Mouse (Mus musculus): ENCODE data around the gene Bpifb2. TPM values are rescaled to one million over a fixed set of nuclear protein-coding genes. Genes with fewer than 3 reads are reported as not detected.
A peak's percentile ranks its signal among the peaks of the same experiment; 100 is the strongest.

The Bpifb2 gene
- total and polyA plus RNA-seq, 3 experiments = not detected

- no peak for TF ChIP-seq CTCF (IDR thresholded peaks at IDR 0.05; ENCODE audit: low read depth, low read length)
- no peak for TF ChIP-seq POLR2AphosphoS5 (IDR thresholded peaks at IDR 0.05; ENCODE audit: insufficient replicate concordance, low read depth, low read length)
- no peak for TF ChIP-seq GATA1 (IDR thresholded peaks at IDR 0.05; ENCODE audit: borderline replicate concordance, low read length)
- TF ChIP-seq GATA2 (IDR thresholded peaks at IDR 0.05; ENCODE audit: borderline replicate concordance, low read depth, low read length) = no peak
- no peak for TF ChIP-seq TAL1 (conservative IDR thresholded peaks at IDR 0.05; ENCODE audit: low read depth, low read length)
- ATAC-seq (ENCODE audit: extremely low read depth, insufficient number of reproducible peaks, low FRiP score, poor library complexity, severe bottlenecking) (no peak), DNase-seq (ENCODE audit: low spot score) (no peak)
- H3K27me3 ChIP-seq (ENCODE audit: insufficient read depth, low read length) = peaks cover 22% of the 10 kb centered on the region
- no peak overlapping the region for H3K4me3 ChIP-seq (ENCODE audit: low read depth, low read length)
- H3K9me3 ChIP-seq (replicated peaks) = no peaks in the 10 kb centered on the region
- no peaks in the 10 kb centered on the region for H3K36me3 ChIP-seq (replicated peaks)
- H3K4me1 ChIP-seq (ENCODE audit: insufficient read depth, low read depth, low read length) = peaks cover 21% of the 10 kb centered on the region
Observed at GRCm38 (mm10) chr2:153935348-153935747, 60.5 kb downstream of the Bpifb2 start.

DNA sequence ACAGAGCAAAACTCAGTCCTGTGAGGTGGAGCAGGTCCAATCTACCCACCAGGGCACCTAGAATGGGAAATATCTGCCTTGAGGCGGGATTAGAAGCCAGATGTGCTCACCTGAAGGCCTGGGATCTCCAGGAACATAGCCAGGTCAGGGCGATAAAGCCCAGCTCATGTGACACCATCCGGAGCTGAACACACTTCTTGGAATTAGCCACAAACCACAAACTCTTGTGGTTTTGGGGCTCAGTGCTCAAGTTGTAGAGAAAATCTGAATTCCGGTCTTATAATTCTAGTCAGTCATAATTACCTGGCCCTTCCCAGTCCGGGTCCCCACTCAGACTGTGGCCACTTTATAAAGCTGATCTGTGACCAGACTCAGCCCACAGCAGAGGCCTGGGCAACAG, 63.0 kb downstream of the Bpifb2 start, which contains the start of gene Bpifb4:
TSS of gene Bpifb4 (plus strand) at position 370 of the 400 bp plus-strand sequence.
- Histone ChIP-seq H3K4me1 (ENCODE audit: insufficient read depth, low read depth, low read length) (peaks cover 21% of the 10 kb centered on the region), H3K27me3 (ENCODE audit: insufficient read depth, low read length) (peaks cover 17% of the 10 kb centered on the region)
- ATAC-seq (ENCODE audit: extremely low read depth, insufficient number of reproducible peaks, low FRiP score, poor library complexity, severe bottlenecking) = peak; percentile 28; the same call in 1 of the 2 replicates

DNA sequence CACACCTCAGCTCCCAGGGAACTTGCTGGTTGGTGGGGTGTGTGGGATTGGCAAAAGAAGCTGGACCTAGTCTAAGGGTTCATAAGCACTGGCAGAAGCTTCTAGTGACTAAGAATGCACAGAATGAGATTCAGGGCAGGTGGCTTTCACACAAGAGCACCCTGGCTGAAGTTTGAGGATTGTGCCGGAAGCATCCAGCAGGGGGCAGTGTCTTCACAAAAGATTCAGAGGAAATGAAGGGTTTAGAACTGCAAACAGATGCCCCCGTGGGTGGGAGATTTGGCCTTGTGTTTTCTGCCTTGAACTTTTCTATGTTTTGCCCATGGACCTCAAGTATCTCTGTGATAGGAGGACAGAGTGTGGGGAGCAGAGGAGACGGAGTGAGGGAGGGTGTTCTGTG, 68.7 kb downstream of the Bpifb2 start:
- no peak overlapping the region for H3K4me3 ChIP-seq (ENCODE audit: low read depth, low read length)
- TF ChIP-seq POLR2AphosphoS5 (IDR thresholded peaks at IDR 0.05; ENCODE audit: insufficient replicate concordance, low read depth, low read length) (no peak), GATA2 (IDR thresholded peaks at IDR 0.05; ENCODE audit: borderline replicate concordance, low read depth, low read length) (no peak), TAL1 (conservative IDR thresholded peaks at IDR 0.05; ENCODE audit: low read depth, low read length) (no peak), CTCF (IDR thresholded peaks at IDR 0.05; ENCODE audit: low read depth, low read length) (peak; percentile 62; the same call in 1 of the 2 replicates)
- H3K36me3 ChIP-seq (replicated peaks) = no peaks in the 10 kb centered on the region
- H3K27me3 ChIP-seq (ENCODE audit: insufficient read depth, low read length) = peaks cover 12% of the 10 kb centered on the region; the same call in 1 of the 2 replicates
- ATAC-seq (ENCODE audit: extremely low read depth, insufficient number of reproducible peaks, low FRiP score, poor library complexity, severe bottlenecking) (no peak), DNase-seq (ENCODE audit: low spot score) (peak; percentile 34)
- H3K9me3 ChIP-seq (replicated peaks) = no peaks in the 10 kb centered on the region
- H3K4me1 ChIP-seq (ENCODE audit: insufficient read depth, low read depth, low read length) = peaks cover 5% of the 10 kb centered on the region

More for the DNA sequence above, 63.0 kb downstream of the Bpifb2 start, which contains the start of gene Bpifb4:
- DNase-seq (ENCODE audit: low spot score) = no peak
- H3K9me3 ChIP-seq (replicated peaks) = no peaks in the 10 kb centered on the region
- H3K4me3 ChIP-seq (ENCODE audit: low read depth, low read length) = no peak within 1 kb of the TSS
- no peaks in the 10 kb centered on the region for H3K36me3 ChIP-seq (replicated peaks)
- TF ChIP-seq TAL1 (conservative IDR thresholded peaks at IDR 0.05; ENCODE audit: low read depth, low read length) = no peak
- TF ChIP-seq POLR2AphosphoS5 (IDR thresholded peaks at IDR 0.05; ENCODE audit: insufficient replicate concordance, low read depth, low read length) = no peak
- TF ChIP-seq GATA1 (IDR thresholded peaks at IDR 0.05; ENCODE audit: borderline replicate concordance, low read length) = no peak
- no peak for TF ChIP-seq GATA2 (IDR thresholded peaks at IDR 0.05; ENCODE audit: borderline replicate concordance, low read depth, low read length)
- TF ChIP-seq CTCF (IDR thresholded peaks at IDR 0.05; ENCODE audit: low read depth, low read length) = no peak

DNA sequence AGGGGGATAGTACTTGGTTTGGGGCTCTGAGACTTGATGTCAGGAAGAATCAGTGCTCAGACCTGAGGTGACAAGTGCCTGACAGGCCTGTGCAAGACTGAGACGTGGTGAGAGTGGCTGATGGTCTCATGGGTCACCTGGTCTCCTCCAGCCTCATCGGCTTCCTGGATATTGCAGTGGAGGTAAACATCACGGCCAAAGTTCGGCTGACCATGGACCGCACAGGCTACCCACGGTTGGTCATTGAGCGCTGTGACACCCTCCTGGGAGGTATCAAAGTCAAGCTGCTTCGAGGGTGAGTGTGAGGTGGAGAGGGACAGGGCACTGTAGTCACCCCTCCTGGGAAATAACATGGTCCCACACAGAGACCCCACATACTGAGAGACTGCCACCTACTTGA, 69.7 kb downstream of the Bpifb2 start:
- Histone ChIP-seq H3K36me3 (replicated peaks) (no peaks in the 10 kb centered on the region), H3K27me3 (ENCODE audit: insufficient read depth, low read length) (peaks cover 17% of the 10 kb centered on the region; the same call in 1 of the 2 replicates), H3K9me3 (replicated peaks) (no peaks in the 10 kb centered on the region), H3K4me3 (ENCODE audit: low read depth, low read length) (no peak overlapping the region), H3K4me1 (ENCODE audit: insufficient read depth, low read depth, low read length) (no peaks in the 10 kb centered on the region)
- no peak for TF ChIP-seq TAL1 (conservative IDR thresholded peaks at IDR 0.05; ENCODE audit: low read depth, low read length)
- no peak for TF ChIP-seq POLR2AphosphoS5 (IDR thresholded peaks at IDR 0.05; ENCODE audit: insufficient replicate concordance, low read depth, low read length)
- no peak for TF ChIP-seq GATA1 (IDR thresholded peaks at IDR 0.05; ENCODE audit: borderline replicate concordance, low read length)
- no peak for TF ChIP-seq GATA2 (IDR thresholded peaks at IDR 0.05; ENCODE audit: borderline replicate concordance, low read depth, low read length)
- no peak for TF ChIP-seq CTCF (IDR thresholded peaks at IDR 0.05; ENCODE audit: low read depth, low read length)
- ATAC-seq (ENCODE audit: extremely low read depth, insufficient number of reproducible peaks, low FRiP score, poor library complexity, severe bottlenecking) (no peak), DNase-seq (ENCODE audit: low spot score) (no peak)

Other genes starting within 250 kb of the Bpifb2 start
- gene Commd7, start 242.3 kb upstream of the Bpifb2 start, total RNA-seq (2014; fragmentation: Nextera tagmentation) = 19.1 and 20.9 TPM in 2 replicates
- 30.9 and 34.7 TPM in 2 replicates for gene Commd7, start 242.3 kb upstream of the Bpifb2 start, total RNA-seq (2017)
- 26.5 and 29.7 TPM in 2 replicates for gene Commd7, start 242.3 kb upstream of the Bpifb2 start, polyA plus RNA-seq (2012)
- 17.5 and 18.9 TPM in 2 replicates for gene Dnmt3b, start 225.6 kb upstream of the Bpifb2 start, total RNA-seq (2014; fragmentation: Nextera tagmentation)
- 10.3 and 11.2 TPM in 2 replicates for gene Dnmt3b, start 225.6 kb upstream of the Bpifb2 start, total RNA-seq (2017)
- gene Dnmt3b, start 225.6 kb upstream of the Bpifb2 start, polyA plus RNA-seq (2012) = 27.9 and 32.5 TPM in 2 replicates
- not detected in 2 replicates for gene Dnmt3c, start 178.4 kb upstream of the Bpifb2 start, total RNA-seq (2014; fragmentation: Nextera tagmentation)
- gene Dnmt3c, start 178.4 kb upstream of the Bpifb2 start, total RNA-seq (2017) = not detected in 2 replicates
- 0.02 TPM in 1 of 2 replicates, not detected in the other for gene Dnmt3c, start 178.4 kb upstream of the Bpifb2 start, polyA plus RNA-seq (2012)
- 89.8 and 98.7 TPM in 2 replicates for gene Mapre1, start 133.8 kb upstream of the Bpifb2 start, total RNA-seq (2014; fragmentation: Nextera tagmentation)
- 193 and 221 TPM in 2 replicates for gene Mapre1, start 133.8 kb upstream of the Bpifb2 start, total RNA-seq (2017)
- 2.4 and 3.5 TPM in 2 replicates for gene Mapre1, start 133.8 kb upstream of the Bpifb2 start, polyA plus RNA-seq (2012)
- gene Efcab8, start 95.1 kb upstream of the Bpifb2 start, total RNA-seq (2014; fragmentation: Nextera tagmentation) = 0.15 TPM in 1 of 2 replicates, not detected in the other
- 0.12 and 0.44 TPM in 2 replicates for gene Efcab8, start 95.1 kb upstream of the Bpifb2 start, total RNA-seq (2017)
- not detected in 2 replicates for gene Efcab8, start 95.1 kb upstream of the Bpifb2 start, polyA plus RNA-seq (2012)
- not detected in 2 replicates for gene Sun5, start 4.0 kb upstream of the Bpifb2 start, total RNA-seq (2014; fragmentation: Nextera tagmentation)
- gene Sun5, start 4.0 kb upstream of the Bpifb2 start, total RNA-seq (2017) = not detected in 2 replicates
- gene Sun5, start 4.0 kb upstream of the Bpifb2 start, polyA plus RNA-seq (2012) = not detected in 2 replicates
- gene Bpifb6, start 25.3 kb downstream of the Bpifb2 start, total RNA-seq (2014; fragmentation: Nextera tagmentation) = not detected in 2 replicates
- gene Bpifb6, start 25.3 kb downstream of the Bpifb2 start, total RNA-seq (2017) = not detected in 2 replicates
- not detected in 2 replicates for gene Bpifb6, start 25.3 kb downstream of the Bpifb2 start, polyA plus RNA-seq (2012)
- gene Bpifb3, start 43.2 kb downstream of the Bpifb2 start, total RNA-seq (2014; fragmentation: Nextera tagmentation) = not detected in 2 replicates
- gene Bpifb3, start 43.2 kb downstream of the Bpifb2 start, total RNA-seq (2017) = not detected in 2 replicates
- not detected in 2 replicates for gene Bpifb3, start 43.2 kb downstream of the Bpifb2 start, polyA plus RNA-seq (2012)
- not detected in 2 replicates for gene Bpifb4, start 63.2 kb downstream of the Bpifb2 start, total RNA-seq (2014; fragmentation: Nextera tagmentation)
- gene Bpifb4, start 63.2 kb downstream of the Bpifb2 start, total RNA-seq (2017) = not detected in 2 replicates
- gene Bpifb4, start 63.2 kb downstream of the Bpifb2 start, polyA plus RNA-seq (2012) = not detected in 2 replicates
- not detected in 2 replicates for gene Bpifa6, start 99.9 kb downstream of the Bpifb2 start, total RNA-seq (2014; fragmentation: Nextera tagmentation)
- not detected in 2 replicates for gene Bpifa6, start 99.9 kb downstream of the Bpifb2 start, total RNA-seq (2017)
- not detected in 2 replicates for gene Bpifa6, start 99.9 kb downstream of the Bpifb2 start, polyA plus RNA-seq (2012)
- not detected in 2 replicates for gene Bpifa2, start 133.2 kb downstream of the Bpifb2 start, total RNA-seq (2014; fragmentation: Nextera tagmentation)
- gene Bpifa2, start 133.2 kb downstream of the Bpifb2 start, total RNA-seq (2017) = 0.49 TPM in 1 of 2 replicates, not detected in the other
- not detected in 2 replicates for gene Bpifa2, start 133.2 kb downstream of the Bpifb2 start, polyA plus RNA-seq (2012)